Mouse (Mus musculus): ENCODE data around the gene Mtor. TPM values are rescaled to one million over a fixed set of nuclear protein-coding genes. Genes with fewer than 3 reads are reported as not detected.

Mtor gene
- 30.7 and 30.9 TPM in 2 replicates for polyA plus RNA-seq (2012; rRNA removed)

- Histone ChIP-seq H3K27ac (ENCODE audit: insufficient read depth, low read length) (no peak within 1 kb of the TSS), H3K4me1 (ENCODE audit: control insufficient read depth, insufficient read depth, low read length) (peaks cover 9% of the 10 kb centered on the region), H3K4me3 (ENCODE audit: insufficient read depth, low read length) (peak within 1 kb of the TSS; percentile 77)
- TF ChIP-seq CTCF (IDR thresholded peaks at IDR 0.05; ENCODE audit: extremely low read depth, insufficient read depth, low read length): no peak
- TF ChIP-seq POLR2A (IDR thresholded peaks at IDR 0.05; ENCODE audit: extremely low read depth, insufficient read depth, low read length): peak; percentile 75; the same call in 1 of the 2 replicates
These were observed at the start of gene Mtor for GRCm38 (mm10) chr4:148448179-148448852. Mtor (plus strand) TSS chr4:148448611.

DNA sequence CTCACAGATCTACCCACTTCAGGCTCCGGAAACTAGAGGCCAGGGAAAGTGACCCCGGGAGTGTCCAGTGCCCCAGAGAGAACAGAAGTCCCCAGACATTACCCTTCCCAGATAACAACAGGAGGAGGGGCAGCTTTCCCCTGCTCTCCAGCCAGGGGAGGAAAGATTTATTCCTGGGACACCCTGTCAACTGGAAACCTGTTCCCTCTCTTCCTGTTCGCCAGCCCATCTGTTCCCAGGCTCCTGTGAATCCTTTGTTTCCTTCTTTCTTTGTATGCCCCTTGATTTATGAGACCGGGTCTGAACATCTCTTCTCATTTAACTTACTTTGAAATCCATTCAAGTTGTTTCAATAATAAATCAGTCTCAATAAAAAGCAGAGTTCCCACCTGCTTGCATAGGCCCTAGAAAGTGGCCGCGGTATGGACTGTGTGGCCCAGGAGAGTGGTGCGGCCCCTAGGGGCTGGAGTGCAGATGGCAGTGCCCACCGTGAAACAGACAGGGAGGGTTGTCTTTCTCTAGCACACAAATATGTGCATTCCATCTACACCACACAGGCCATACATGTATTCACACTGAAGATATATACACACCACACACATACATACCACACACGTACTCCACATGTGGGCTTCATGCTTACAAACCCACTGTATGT is 48.8 kb upstream of the Mtor start:
- Histone ChIP-seq H3K4me1 (ENCODE audit: control insufficient read depth, insufficient read depth, low read length) (no peaks in the 10 kb centered on the region), H3K4me3 (ENCODE audit: insufficient read depth, low read length) (no peak overlapping the region), H3K27ac (ENCODE audit: insufficient read depth, low read length) (no peak overlapping the region)
- TF ChIP-seq CTCF (IDR thresholded peaks at IDR 0.05; ENCODE audit: extremely low read depth, insufficient read depth, low read length): no peak
- TF ChIP-seq POLR2A (IDR thresholded peaks at IDR 0.05; ENCODE audit: extremely low read depth, insufficient read depth, low read length): no peak

DNA sequence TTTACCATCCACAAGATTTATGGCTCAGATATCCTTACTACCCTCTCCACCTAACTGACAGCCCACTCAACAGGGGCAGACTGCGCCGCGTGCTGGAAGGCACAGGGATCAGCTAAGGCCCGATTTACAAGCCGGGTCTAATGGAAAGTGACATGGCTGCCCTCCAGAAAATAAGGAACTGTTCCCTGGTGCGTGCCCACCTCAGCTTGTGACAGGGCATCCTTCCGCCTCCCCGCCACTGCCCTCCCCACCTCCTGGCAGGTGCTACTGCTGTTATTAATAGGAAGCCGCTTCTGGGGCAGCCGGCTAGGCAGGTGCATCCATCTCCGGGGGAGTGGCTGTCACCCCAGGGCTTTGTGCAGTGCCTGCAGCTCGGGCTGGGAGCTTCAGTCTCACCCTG is 45.0 kb upstream of the Mtor start:
- H3K4me1 ChIP-seq (ENCODE audit: control insufficient read depth, insufficient read depth, low read length): no peaks in the 10 kb centered on the region
- TF ChIP-seq CTCF (IDR thresholded peaks at IDR 0.05; ENCODE audit: extremely low read depth, insufficient read depth, low read length): no peak
- no peak for TF ChIP-seq POLR2A (IDR thresholded peaks at IDR 0.05; ENCODE audit: extremely low read depth, insufficient read depth, low read length)
- no peak overlapping the region for H3K4me3 ChIP-seq (ENCODE audit: insufficient read depth, low read length)
- H3K27ac ChIP-seq (ENCODE audit: insufficient read depth, low read length): no peak overlapping the region

DNA sequence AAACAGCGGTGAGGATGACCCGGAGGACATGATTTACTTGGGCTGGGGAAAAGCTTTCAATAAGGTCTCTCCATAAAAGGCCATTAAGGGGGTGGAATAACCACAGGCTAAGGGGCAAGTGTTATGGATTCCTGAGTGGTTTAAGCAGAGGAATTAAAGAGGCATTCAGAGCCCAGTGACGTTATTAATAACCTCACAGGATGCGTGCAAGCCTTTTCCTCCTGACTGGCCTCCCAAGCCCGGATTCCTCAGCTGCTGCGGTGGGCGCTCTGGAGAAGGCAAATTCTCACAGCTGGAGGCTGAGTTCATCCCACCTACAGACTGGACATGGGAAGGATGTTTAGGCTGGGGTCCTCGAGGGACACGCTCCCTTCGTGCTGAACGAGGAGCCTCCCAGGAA is 43.7 kb upstream of the Mtor start:
- H3K4me3 ChIP-seq (ENCODE audit: insufficient read depth, low read length): no peak overlapping the region
- TF ChIP-seq CTCF (IDR thresholded peaks at IDR 0.05; ENCODE audit: extremely low read depth, insufficient read depth, low read length) (no peak), POLR2A (IDR thresholded peaks at IDR 0.05; ENCODE audit: extremely low read depth, insufficient read depth, low read length) (no peak)
- H3K4me1 ChIP-seq (ENCODE audit: control insufficient read depth, insufficient read depth, low read length): no peaks in the 10 kb centered on the region
- no peak overlapping the region for H3K27ac ChIP-seq (ENCODE audit: insufficient read depth, low read length)

DNA sequence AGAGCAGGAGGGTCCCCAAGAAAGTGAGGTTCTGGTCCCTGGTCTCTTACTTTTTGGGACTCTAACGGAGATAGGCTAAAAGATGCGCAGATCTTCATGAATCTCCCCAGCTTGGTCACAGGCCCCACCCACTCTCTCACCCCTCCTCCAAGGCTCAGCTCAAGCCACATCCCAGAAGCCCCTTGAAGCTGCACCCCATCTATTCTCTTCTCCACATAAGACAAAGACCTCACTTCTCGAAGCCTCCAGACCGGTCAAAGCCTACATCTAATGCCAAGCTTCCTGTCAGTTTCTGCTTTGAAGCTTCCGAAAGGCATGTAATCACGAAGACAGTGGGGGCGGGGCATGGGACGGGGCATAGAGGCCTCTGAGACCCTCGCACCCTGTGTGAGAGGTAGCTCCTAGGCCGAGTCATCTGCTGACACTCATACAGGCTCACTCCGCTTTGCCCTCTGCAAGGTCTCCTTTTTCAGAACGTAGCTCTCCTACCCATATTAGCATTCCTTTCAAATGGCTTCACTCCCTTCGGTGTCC is 43.1 kb upstream of the Mtor start:
- Histone ChIP-seq H3K27ac (ENCODE audit: insufficient read depth, low read length) (no peak overlapping the region), H3K4me1 (ENCODE audit: control insufficient read depth, insufficient read depth, low read length) (no peaks in the 10 kb centered on the region), H3K4me3 (ENCODE audit: insufficient read depth, low read length) (no peak overlapping the region)
- no peak for TF ChIP-seq POLR2A (IDR thresholded peaks at IDR 0.05; ENCODE audit: extremely low read depth, insufficient read depth, low read length)
- TF ChIP-seq CTCF (IDR thresholded peaks at IDR 0.05; ENCODE audit: extremely low read depth, insufficient read depth, low read length): no peak

DNA sequence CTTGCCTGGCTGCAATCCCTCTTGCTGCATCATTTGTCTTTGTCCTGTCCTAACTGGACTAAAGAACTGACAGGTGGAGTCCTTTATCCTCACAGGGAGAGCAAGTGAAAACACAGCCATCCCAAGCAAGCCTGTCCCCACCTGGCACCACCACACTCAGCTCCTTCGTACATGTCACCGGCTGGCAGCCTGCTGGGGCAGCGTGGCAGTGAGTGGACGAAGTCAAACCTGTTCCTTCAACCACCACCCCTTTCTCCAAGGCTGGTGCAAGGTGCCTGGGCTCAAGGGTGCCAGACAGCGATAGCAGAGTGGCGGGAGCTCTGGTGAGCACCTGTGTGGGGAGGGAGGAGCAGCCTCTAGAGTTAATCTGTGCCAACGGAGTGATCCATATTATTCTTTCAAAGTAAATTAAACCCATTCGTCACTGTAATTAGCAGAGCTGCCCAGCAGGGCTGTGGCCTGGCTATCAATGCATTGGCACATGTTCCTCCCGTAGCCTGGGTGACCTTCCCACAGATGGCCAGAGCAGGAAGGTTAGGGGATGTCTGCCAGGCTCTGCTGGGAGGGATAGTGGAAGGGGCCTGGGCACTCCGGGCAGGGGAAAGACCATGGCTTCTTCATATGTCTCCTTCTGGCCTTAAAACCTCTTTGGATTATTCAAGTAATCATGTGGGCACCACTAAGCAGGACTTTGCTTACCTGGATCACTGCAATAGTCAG is 40.0 kb upstream of the Mtor start:
- H3K4me3 ChIP-seq (ENCODE audit: insufficient read depth, low read length): no peak overlapping the region
- no peak overlapping the region for H3K27ac ChIP-seq (ENCODE audit: insufficient read depth, low read length)
- TF ChIP-seq POLR2A (IDR thresholded peaks at IDR 0.05; ENCODE audit: extremely low read depth, insufficient read depth, low read length): no peak
- TF ChIP-seq CTCF (IDR thresholded peaks at IDR 0.05; ENCODE audit: extremely low read depth, insufficient read depth, low read length): no peak

DNA sequence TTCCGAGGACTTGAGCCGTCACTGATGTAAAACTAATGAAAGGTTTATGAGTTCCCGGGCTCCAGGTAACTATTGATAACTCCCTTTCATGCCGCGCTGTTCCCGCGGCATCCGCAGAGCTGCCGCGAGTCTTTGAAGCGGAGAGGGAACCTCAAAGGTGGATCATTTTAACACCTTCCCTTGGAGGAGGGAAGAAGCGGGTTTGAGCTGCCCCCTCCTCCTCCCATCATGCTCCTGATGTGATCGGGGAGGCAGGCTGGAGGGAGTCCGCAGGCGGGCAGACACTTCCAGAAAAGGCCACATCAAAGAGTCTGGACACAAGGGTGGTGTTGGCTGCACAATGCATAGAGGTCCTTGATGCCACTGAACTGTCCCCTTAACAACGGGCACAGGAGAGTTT is 32.8 kb upstream of the Mtor start:
- no peak overlapping the region for H3K27ac ChIP-seq (ENCODE audit: insufficient read depth, low read length)
- TF ChIP-seq POLR2A (IDR thresholded peaks at IDR 0.05; ENCODE audit: extremely low read depth, insufficient read depth, low read length): no peak
- no peak for TF ChIP-seq CTCF (IDR thresholded peaks at IDR 0.05; ENCODE audit: extremely low read depth, insufficient read depth, low read length)
- H3K4me3 ChIP-seq (ENCODE audit: insufficient read depth, low read length): no peak overlapping the region
- no peaks in the 10 kb centered on the region for H3K4me1 ChIP-seq (ENCODE audit: control insufficient read depth, insufficient read depth, low read length)

More for the DNA sequence above, 40.0 kb upstream of the Mtor start:
- H3K4me1 ChIP-seq (ENCODE audit: control insufficient read depth, insufficient read depth, low read length): no peaks in the 10 kb centered on the region

GRCm38 (mm10) chr4:148417074-148417526 is 31.3 kb upstream of the Mtor start:
- H3K4me3 ChIP-seq (ENCODE audit: insufficient read depth, low read length): no peak overlapping the region
- no peak overlapping the region for H3K27ac ChIP-seq (ENCODE audit: insufficient read depth, low read length)
- no peak for TF ChIP-seq POLR2A (IDR thresholded peaks at IDR 0.05; ENCODE audit: extremely low read depth, insufficient read depth, low read length)
- no peak for TF ChIP-seq CTCF (IDR thresholded peaks at IDR 0.05; ENCODE audit: extremely low read depth, insufficient read depth, low read length)
- H3K4me1 ChIP-seq (ENCODE audit: control insufficient read depth, insufficient read depth, low read length): no peaks in the 10 kb centered on the region

DNA sequence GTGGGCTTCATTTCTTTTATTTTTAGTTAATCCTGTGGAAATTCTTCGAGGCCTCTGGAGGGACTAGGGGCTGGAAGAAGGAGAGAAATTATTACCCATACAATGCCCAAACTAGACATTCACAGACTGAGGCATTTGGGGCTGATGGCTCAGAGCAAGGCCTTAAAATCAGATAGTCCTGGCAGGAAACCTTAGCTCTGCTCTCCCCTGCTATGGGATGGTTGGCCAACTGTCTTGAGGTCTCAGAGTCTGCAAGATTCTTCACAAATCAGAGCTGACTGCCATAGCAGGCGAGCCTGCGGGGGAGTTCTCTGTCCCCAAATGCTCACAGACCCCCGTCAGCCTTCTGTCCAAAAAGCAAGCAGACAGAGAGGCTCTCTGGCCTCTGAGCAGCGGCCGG is 30.9 kb upstream of the Mtor start:
- H3K4me3 ChIP-seq (ENCODE audit: insufficient read depth, low read length): no peak overlapping the region
- no peak overlapping the region for H3K27ac ChIP-seq (ENCODE audit: insufficient read depth, low read length)
- H3K4me1 ChIP-seq (ENCODE audit: control insufficient read depth, insufficient read depth, low read length): no peaks in the 10 kb centered on the region
- TF ChIP-seq POLR2A (IDR thresholded peaks at IDR 0.05; ENCODE audit: extremely low read depth, insufficient read depth, low read length) (no peak), CTCF (IDR thresholded peaks at IDR 0.05; ENCODE audit: extremely low read depth, insufficient read depth, low read length) (no peak)

Measured in cortical plate, adult 2 months (tissue).